Mouse (Mus musculus) small intestine, adult 2 months (tissue): Measurements from ENCODE around the gene Lrrc49.

ENCODE experiments used
- CTCF ChIP-seq: fragments of 200-500 bp; IDR thresholded peaks from 2 replicates; pipeline ENCODE4 v1.5.1; 2012; ENCODE audit warnings: low read depth, mild to moderate bottlenecking, control low read depth, inconsistent platforms, low read length, moderate library complexity, mixed read lengths; ENCODE audit not compliant: insufficient replicate concordance, insufficient read length; ENCODE audit errors: extremely low read depth
- POLR2A ChIP-seq: fragments of 200-500 bp; IDR thresholded peaks from 2 replicates; pipeline ENCODE4 v1.6.1; 2012; ENCODE audit warnings: low read depth, mild to moderate bottlenecking, control low read depth, inconsistent platforms, low read length, moderate library complexity

DNA sequence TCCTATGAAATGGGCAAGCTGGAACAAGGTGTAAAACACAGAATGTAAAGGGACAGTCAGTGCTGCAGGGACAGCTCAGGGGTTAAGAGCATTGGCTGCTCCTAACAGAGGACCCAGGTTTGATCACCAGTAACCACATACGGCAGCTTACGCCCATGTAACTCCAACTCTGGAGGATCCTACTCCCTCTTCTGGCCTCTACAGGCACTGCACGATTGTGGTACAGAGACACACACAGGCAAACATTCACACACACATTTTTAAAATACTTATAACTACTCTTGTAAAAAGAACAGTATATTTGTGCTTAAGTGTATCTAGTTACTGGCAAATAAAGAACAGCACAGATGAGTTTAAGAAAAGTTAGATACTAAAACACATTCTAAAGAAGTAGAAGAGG lies 7.0 kb downstream of the Lrrc49 start:
- TF ChIP-seq POLR2A (no peak), CTCF (no peak)
